Mouse (Mus musculus) stomach, embryonic 14.5 days (tissue): ENCODE results near the gene Ppard. TPM values are rescaled to one million over a fixed set of nuclear protein-coding genes. Genes with fewer than 3 reads are reported as not detected.
A peak's percentile ranks its signal among the peaks of the same experiment; 100 is the strongest.

Experiments
- ATAC-seq: fragments of 200-750 bp; cut with Nextera tagmentation; 2 replicates; pipeline ENCODE4 v1.8.0; 2017; ENCODE audit warnings: low read depth, moderate TSS enrichment; ENCODE audit not compliant: insufficient number of reproducible peaks, insufficient read depth, low FRiP score
- H3K27ac ChIP-seq: fragments of 300-500 bp; sonication (generic); 2 replicates; pipeline ENCODE4 v1.5.1; 2014; ENCODE audit warnings: mild to moderate bottlenecking, low read length, moderate library complexity, mixed read lengths
- H3K27me3 ChIP-seq: fragments of 300-500 bp; sonication (generic); 2 replicates; pipeline ENCODE4 v1.6.1; 2014; ENCODE audit warnings: low read length, control low read depth, mixed read lengths; ENCODE audit not compliant: control insufficient read depth, insufficient read depth
- H3K36me3 ChIP-seq: fragments of 300-500 bp; sonication (generic); 2 replicates; pipeline ENCODE4 v1.6.1; 2014; ENCODE audit warnings: mild to moderate bottlenecking, control low read depth, low read length, moderate library complexity, mixed read lengths; ENCODE audit not compliant: control insufficient read depth, insufficient read depth
- H3K4me1 ChIP-seq: fragments of 300-500 bp; sonication (generic); 2 replicates; pipeline ENCODE4 v1.6.1; 2014; ENCODE audit warnings: low read length, control low read depth, mixed read lengths; ENCODE audit not compliant: control insufficient read depth, insufficient read depth
- H3K4me2 ChIP-seq: fragments of 300-500 bp; sonication (generic); replicated peaks from 2 replicates; pipeline ENCODE4 v1.6.1; 2014; ENCODE audit warnings: low read depth, low read length, control low read depth
- H3K4me3 ChIP-seq: fragments of 300-500 bp; sonication (generic); 2 replicates; pipeline ENCODE4 v1.5.1; 2014; ENCODE audit warnings: low read depth, low read length, control low read depth
- H3K9ac ChIP-seq: fragments of 300-500 bp; sonication (generic); replicated peaks from 2 replicates; pipeline ENCODE4 v1.6.1; 2014; ENCODE audit warnings: low read depth, mild to moderate bottlenecking, control low read depth, low read length, moderate library complexity, mixed read lengths
- H3K9me3 ChIP-seq: fragments of 300-500 bp; sonication (generic); 2 replicates; pipeline ENCODE4 v1.6.1; 2016; ENCODE audit warnings: low read depth, low read length, control low read depth; ENCODE audit not compliant: control insufficient read depth
- WGBS: fragments of 180-500 bp; shearing (Covaris S2); extraction: QIAGEN DNeasy Blood & Tissue Kit; methylation state at CpG from one replicate; pipeline ENCODE4 v1.1.7; 2014; 5-methylcytosine and 5-hydroxymethylcytosine counted together
- polyA plus RNA-seq: library from polyadenylated mRNA; unstranded; fragments of >200 nt; fragmentation: Nextera tagmentation; extraction: Ambion mirVana; gene quantifications from 2 replicates; pipeline ENCODE4 v1.2.1, GENCODE M21; 2014

Gene Ppard
- polyA plus RNA-seq, 1 experiment from 2014 or later, result 3.4 TPM

- Histone ChIP-seq H3K9me3 (no peaks in the 10 kb centered on the region), H3K36me3 (peaks cover 6% of the 10 kb centered on the region), H3K4me3 (no peak overlapping the region), H3K4me2 (no peak overlapping the region), H3K27ac (peak overlapping the region; percentile 52; the same call in 1 of the 2 replicates), H3K4me1 (peaks cover 17% of the 10 kb centered on the region), H3K9ac (no peak overlapping the region), H3K27me3 (no peaks in the 10 kb centered on the region)
- 0 out of 2 replicates have a peak, but pooled peaks have one; percentile 12 for ATAC-seq
- WGBS, result 60% methylated on average over 17 of the region's 17 CpGs
These were observed 62.2 kb downstream of the Ppard start for GRCm38 (mm10) chr17:28294449-28295333.

GRCm38 (mm10) chr17:28298888-28299287 is 66.4 kb downstream of the Ppard start:
- Histone ChIP-seq H3K36me3 (peaks cover 6% of the 10 kb centered on the region), H3K9me3 (no peaks in the 10 kb centered on the region), H3K4me1 (peaks cover 25% of the 10 kb centered on the region), H3K4me3 (no peak overlapping the region), H3K4me2 (no peak overlapping the region), H3K27me3 (no peaks in the 10 kb centered on the region), H3K27ac (no peak overlapping the region), H3K9ac (no peak overlapping the region)
- ATAC-seq, result no peak
- 93% methylated on average over 17 of the region's 17 CpGs for WGBS

- WGBS, result 39% methylated on average over 11 of the region's 11 CpGs
- ATAC-seq, result 0 out of 2 replicates have a peak, but pooled peaks have one; percentile 8
- no peaks in the 10 kb centered on the region for H3K9me3 ChIP-seq
- no peaks in the 10 kb centered on the region for H3K27me3 ChIP-seq
- H3K4me1 ChIP-seq, result peaks cover 30% of the 10 kb centered on the region
- H3K4me2 ChIP-seq, result no peak overlapping the region
- H3K36me3 ChIP-seq, result peaks cover 6% of the 10 kb centered on the region
- no peak overlapping the region for H3K9ac ChIP-seq
- H3K4me3 ChIP-seq, result no peak overlapping the region
- H3K27ac ChIP-seq, result peak overlapping the region; percentile 48
These were observed 67.3 kb downstream of the Ppard start for GRCm38 (mm10) chr17:28299669-28300320.

GRCm38 (mm10) chr17:28300323-28300722 is 67.8 kb downstream of the Ppard start:
- Histone ChIP-seq H3K4me3 (no peak overlapping the region), H3K9ac (no peak overlapping the region), H3K4me1 (peaks cover 27% of the 10 kb centered on the region), H3K36me3 (peaks cover 6% of the 10 kb centered on the region), H3K27ac (peak overlapping the region; percentile 21; the same call in 1 of the 2 replicates), H3K9me3 (no peaks in the 10 kb centered on the region), H3K4me2 (no peak overlapping the region), H3K27me3 (no peaks in the 10 kb centered on the region)
- 45% methylated on average over 9 of the region's 9 CpGs for WGBS
- 0 out of 2 replicates have a peak, but pooled peaks have one; percentile 10 for ATAC-seq

- Histone ChIP-seq H3K36me3 (peaks cover 6% of the 10 kb centered on the region), H3K27me3 (no peaks in the 10 kb centered on the region), H3K27ac (no peak overlapping the region; the same call in 1 of the 2 replicates), H3K9ac (no peak overlapping the region), H3K9me3 (no peaks in the 10 kb centered on the region), H3K4me2 (no peak overlapping the region), H3K4me3 (no peak overlapping the region), H3K4me1 (peaks cover 26% of the 10 kb centered on the region)
- WGBS, result 62% methylated on average over 3 of the region's 3 CpGs
- 0 out of 2 replicates have a peak, but pooled peaks have one; percentile 10 for ATAC-seq
These were observed 68.3 kb downstream of the Ppard start for GRCm38 (mm10) chr17:28300850-28301249.

GRCm38 (mm10) chr17:28305172-28305571 is 72.7 kb downstream of the Ppard start:
- H3K4me2 ChIP-seq, result no peak overlapping the region
- H3K4me3 ChIP-seq, result no peak overlapping the region
- H3K36me3 ChIP-seq, result no peaks in the 10 kb centered on the region
- no peak for ATAC-seq
- no peak overlapping the region for H3K27ac ChIP-seq
- H3K9me3 ChIP-seq, result no peaks in the 10 kb centered on the region
- no peak overlapping the region for H3K9ac ChIP-seq
- peaks cover 20% of the 10 kb centered on the region for H3K4me1 ChIP-seq
- WGBS, result 43% methylated on average over 10 of the region's 10 CpGs
- no peaks in the 10 kb centered on the region for H3K27me3 ChIP-seq

- Histone ChIP-seq H3K27me3 (no peaks in the 10 kb centered on the region), H3K4me1 (peaks cover 9% of the 10 kb centered on the region), H3K4me2 (no peak overlapping the region; the same call in 1 of the 2 replicates), H3K27ac (no peak overlapping the region), H3K4me3 (no peak overlapping the region), H3K9me3 (no peaks in the 10 kb centered on the region), H3K9ac (peak overlapping the region; percentile 14; the same call in 1 of the 2 replicates), H3K36me3 (no peaks in the 10 kb centered on the region)
- 10% methylated on average over 18 of the region's 18 CpGs for WGBS
- 0 out of 2 replicates have a peak, but pooled peaks have one; percentile 6 for ATAC-seq
These were observed 76.0 kb downstream of the Ppard start for GRCm38 (mm10) chr17:28308297-28309195.

GRCm38 (mm10) chr17:28310831-28311230 is 78.3 kb downstream of the Ppard start:
- H3K36me3 ChIP-seq, result peaks cover under 1% of the 10 kb centered on the region; the same call in 1 of the 2 replicates

More at GRCm38 (mm10) chr17:28310831-28311230, 78.3 kb downstream of the Ppard start:
- Histone ChIP-seq H3K9ac (no peak overlapping the region), H3K4me2 (no peak overlapping the region), H3K27ac (no peak overlapping the region), H3K9me3 (no peaks in the 10 kb centered on the region), H3K4me3 (no peak overlapping the region), H3K4me1 (peaks cover 10% of the 10 kb centered on the region), H3K27me3 (no peaks in the 10 kb centered on the region)
- no peak for ATAC-seq
- WGBS, result 74% methylated on average over 3 of the region's 3 CpGs
